Mouse (Mus musculus) heart, adult 2 months (tissue): ENCODE results near the gene Prnp. TPM values are rescaled to one million over a fixed set of nuclear protein-coding genes. Genes with fewer than 3 reads are reported as not detected.

ENCODE experiments used
- DNase-seq, 2 experiments: peaks; one replicate each; pipeline ENCODE4 v3.0.0; 2021
- H3K27ac ChIP-seq: fragments of 200-600 bp; 2 replicates; pipeline ENCODE4 v1.8.1; 2022
- H3K27me3 ChIP-seq: fragments of 200-500 bp; 2 replicates; pipeline ENCODE4 v1.6.1; 2012; ENCODE audit warnings: mild to moderate bottlenecking, low read length, inconsistent platforms, mixed read lengths; ENCODE audit not compliant: control insufficient read depth, insufficient read depth
- H3K36me3 ChIP-seq: fragments of 200-500 bp; 2 replicates; pipeline ENCODE4 v1.6.1; 2012; ENCODE audit warnings: low read length, inconsistent platforms; ENCODE audit not compliant: control insufficient read depth, insufficient read depth
- H3K4me1 ChIP-seq: fragments of 200-500 bp; 2 replicates; pipeline ENCODE4 v1.6.1; 2011; ENCODE audit warnings: low read length; ENCODE audit not compliant: control insufficient read depth, insufficient read depth
- H3K4me3 ChIP-seq: fragments of 200-600 bp; 2 replicates; pipeline ENCODE4 v1.8.1; 2022
- H3K79me2 ChIP-seq: fragments of 200-500 bp; replicated peaks from 2 replicates; pipeline ENCODE4 v1.6.1; 2012; ENCODE audit warnings: mild to moderate bottlenecking, inconsistent platforms, low read length, moderate library complexity, mixed read lengths; ENCODE audit not compliant: control insufficient read depth, insufficient read depth
- H3K9ac ChIP-seq: fragments of 200-500 bp; 2 replicates; pipeline ENCODE4 v1.6.1; 2012; ENCODE audit warnings: low read depth, mild to moderate bottlenecking, control low read depth, inconsistent platforms, low read length, mixed read lengths
- CTCF ChIP-seq: fragments of 200-600 bp; IDR thresholded peaks from 2 replicates; pipeline ENCODE4 v1.8.1; 2022; ENCODE audit warnings: antibody characterized with exemption, mild to moderate bottlenecking, moderate library complexity
- EP300 ChIP-seq: fragments of 200-500 bp; IDR thresholded peaks from 2 replicates; pipeline ENCODE4 v1.6.1; 2011; ENCODE audit warnings: low read depth, low read length, control low read depth; ENCODE audit not compliant: insufficient read depth
- POLR2A ChIP-seq: fragments of 200-500 bp; IDR thresholded peaks from 2 replicates; pipeline ENCODE4 v1.6.1; 2011; ENCODE audit warnings: mild to moderate bottlenecking, low read depth, low read length, control low read depth; ENCODE audit not compliant: insufficient read depth
- WGBS: fragments of 180-500 bp; shearing (Covaris S2); methylation state at CpG from one replicate; pipeline ENCODE4 v1.1.7; 2018; 5-methylcytosine and 5-hydroxymethylcytosine counted together
- intact Hi-C: fragments of 180-260 bp; cut with DNase I; formaldehyde crosslinking; loops from one replicate; pipeline ENCODE4 v1.15.1; 2025
- polyA plus RNA-seq: library from polyadenylated mRNA; depleted of rRNA; stranded (reverse); fragments of >200 nt; gene quantifications from 2 replicates; pipeline ENCODE4 v1.2.3, GENCODE M21; 2012
- total RNA-seq, 2 experiments: library from RNA; stranded (reverse); gene quantifications; 2 replicates each; pipeline ENCODE4 v1.2.3; 2021

Prnp gene
- total and polyA plus RNA-seq, 3 experiments: 101 to 129 (median 109) TPM

- no peak for TF ChIP-seq EP300
- no peak for TF ChIP-seq CTCF
- Histone ChIP-seq H3K36me3 (no peaks in the 10 kb centered on the region), H3K9ac (no peak overlapping the region), H3K27me3 (no peaks in the 10 kb centered on the region), H3K4me3 (no peak overlapping the region), H3K79me2 (no peaks in the 10 kb centered on the region), H3K4me1 (no peaks in the 10 kb centered on the region), H3K27ac (no peak overlapping the region)
- WGBS: 73% methylated on average over 7 of the region's 7 CpGs
- intact Hi-C loops: no loop called here
- DNase-seq: no peak
These were observed 21.5 kb upstream of the Prnp start for GRCm38 (mm10) chr2:131888233-131888632.

DNA sequence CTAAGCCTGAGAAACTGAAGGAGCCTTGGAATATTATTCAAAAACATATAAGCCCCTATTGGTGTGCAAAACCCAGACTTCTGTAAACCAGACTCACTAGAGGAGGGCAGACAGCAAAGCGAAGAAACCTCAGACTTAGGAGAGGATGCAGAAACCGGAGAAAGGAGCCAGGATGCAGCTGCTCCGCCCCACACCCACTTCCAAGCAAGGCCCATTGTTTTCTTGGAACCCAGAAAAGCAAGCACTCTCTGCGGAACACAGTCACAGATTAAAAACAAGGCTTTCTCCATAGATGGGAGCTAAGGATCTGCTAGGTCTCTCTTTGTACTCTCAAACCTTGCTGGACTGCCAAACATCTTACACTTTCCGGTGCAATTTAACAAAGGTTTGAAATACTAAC is 17.2 kb upstream of the Prnp start:
- TF ChIP-seq CTCF (no peak), POLR2A (no peak), EP300 (0 out of 2 replicates have a peak, but pooled peaks have one; percentile 42)
- Histone ChIP-seq H3K9ac (no peak overlapping the region), H3K27ac (peak overlapping the region; percentile 55), H3K36me3 (no peaks in the 10 kb centered on the region), H3K4me1 (no peaks in the 10 kb centered on the region), H3K27me3 (no peaks in the 10 kb centered on the region), H3K79me2 (no peaks in the 10 kb centered on the region), H3K4me3 (no peak overlapping the region)
- intact Hi-C loops: no loop called here
- peak in 1 of 2 experiments; percentile 38 for DNase-seq
- WGBS: 40% methylated on average over 5 of the region's 5 CpGs

GRCm38 (mm10) chr2:131895106-131895505 is 14.6 kb upstream of the Prnp start:
- Histone ChIP-seq H3K27me3 (no peaks in the 10 kb centered on the region), H3K27ac (no peak overlapping the region), H3K4me1 (no peaks in the 10 kb centered on the region), H3K79me2 (no peaks in the 10 kb centered on the region), H3K4me3 (no peak overlapping the region), H3K9ac (no peak overlapping the region), H3K36me3 (no peaks in the 10 kb centered on the region)
- no peak for DNase-seq
- intact Hi-C loops: no loop called here
- TF ChIP-seq POLR2A (no peak), EP300 (no peak), CTCF (no peak)
- WGBS: 58% methylated on average over 2 of the region's 2 CpGs

DNA sequence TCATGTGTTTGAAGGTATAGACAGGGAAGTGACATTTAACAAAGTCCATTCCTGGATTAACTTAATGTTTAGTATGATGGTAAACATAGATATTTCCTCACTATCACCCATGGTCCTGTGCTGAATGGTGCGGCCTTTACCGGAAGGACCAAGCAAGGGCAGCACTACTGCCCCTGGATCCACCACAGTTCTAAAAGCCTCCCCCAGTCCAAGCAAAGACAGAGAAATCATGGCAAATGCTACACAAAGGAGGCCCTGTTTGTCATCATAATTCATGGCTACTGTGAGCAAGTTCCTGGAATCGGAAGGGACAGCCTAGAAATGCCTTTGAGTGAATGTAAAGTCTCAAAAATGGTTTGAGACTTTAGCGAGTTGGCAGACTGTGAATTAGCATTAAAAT is 13.7 kb upstream of the Prnp start:
- intact Hi-C loops: no loop called here
- Histone ChIP-seq H3K27ac (no peak overlapping the region), H3K4me3 (no peak overlapping the region), H3K27me3 (no peaks in the 10 kb centered on the region), H3K36me3 (no peaks in the 10 kb centered on the region), H3K79me2 (no peaks in the 10 kb centered on the region), H3K4me1 (no peaks in the 10 kb centered on the region), H3K9ac (no peak overlapping the region)
- no peak for TF ChIP-seq CTCF
- TF ChIP-seq POLR2A: no peak
- no peak for TF ChIP-seq EP300
- 92% methylated on average over 4 of the region's 4 CpGs for WGBS
- DNase-seq: no peak

GRCm38 (mm10) chr2:131897336-131898109 is 12.2 kb upstream of the Prnp start:
- WGBS: 89% methylated on average over 12 of the region's 12 CpGs
- Histone ChIP-seq H3K4me3 (no peak overlapping the region), H3K27me3 (no peaks in the 10 kb centered on the region), H3K79me2 (no peaks in the 10 kb centered on the region), H3K4me1 (no peaks in the 10 kb centered on the region), H3K27ac (no peak overlapping the region), H3K9ac (no peak overlapping the region), H3K36me3 (no peaks in the 10 kb centered on the region)
- no peak for DNase-seq
- TF ChIP-seq POLR2A: no peak
- no peak for TF ChIP-seq EP300
- no peak for TF ChIP-seq CTCF
- intact Hi-C loops: no loop called here

- Histone ChIP-seq H3K79me2 (no peaks in the 10 kb centered on the region), H3K27ac (peak overlapping the region; percentile 5; the same call in 1 of the 2 replicates), H3K36me3 (no peaks in the 10 kb centered on the region), H3K27me3 (no peaks in the 10 kb centered on the region), H3K9ac (no peak overlapping the region), H3K4me1 (peaks cover 4% of the 10 kb centered on the region), H3K4me3 (no peak overlapping the region)
- WGBS: 23% methylated on average over 3 of the region's 3 CpGs
- DNase-seq: no peak
- TF ChIP-seq CTCF (no peak), EP300 (no peak), POLR2A (no peak)
- intact Hi-C loops: loop anchor here (5.0 kb wide), 1 partner anchor 35 kb away; no protein-coding TSS in a partner anchor
These were observed 7.3 kb upstream of the Prnp start for GRCm38 (mm10) chr2:131902423-131902822.
